Mouse (Mus musculus) bone marrow macrophage, adult 2 months (primary cell): ENCODE measurements at regions not wholly inside any gene's neighbourhood (a gene's known extent, or its start where the extent isn't known, plus 50 kb on each side); places are given as distances from the start of the nearest gene placed in this dataset.

Experiments
- CTCF ChIP-seq: IDR thresholded peaks from 2 replicates; pipeline ENCODE4 v1.5.1; 2012; ENCODE audit warnings: low read depth, mild to moderate bottlenecking, low read length, moderate library complexity
- POLR2A ChIP-seq: IDR thresholded peaks from 2 replicates; pipeline ENCODE4 v1.6.1; 2012; ENCODE audit warnings: mild to moderate bottlenecking, low read depth, low read length, borderline replicate concordance

GRCm38 (mm10) chr14:58867396-58868107 is 275.1 kb downstream of the 1700129C05Rik start:
- TF ChIP-seq POLR2A (no peak), CTCF (no peak)
